Mouse (Mus musculus) kidney, embryonic 14.5 days (tissue): ENCODE measurements at regions not wholly inside any gene's neighbourhood (a gene's known extent, or its start where the extent isn't known, plus 50 kb on each side); places are given as distances from the start of the nearest gene placed in this dataset.

Experiments used
- ATAC-seq: fragments of 200-750 bp; cut with Nextera tagmentation; 2 replicates; pipeline ENCODE4 v1.8.0; 2017; ENCODE audit warnings: moderate number of reproducible peaks, mild to moderate bottlenecking, moderate TSS enrichment, moderate library complexity; ENCODE audit not compliant: low FRiP score, low TSS enrichment
- H3K27ac ChIP-seq: fragments of 300-500 bp; sonication (generic); 2 replicates; pipeline ENCODE4 v1.5.1; 2014; ENCODE audit warnings: low read depth, mild to moderate bottlenecking, low read length, moderate library complexity, mixed read lengths
- H3K27me3 ChIP-seq: fragments of 300-500 bp; sonication (generic); 2 replicates; pipeline ENCODE4 v1.6.1; 2014; ENCODE audit warnings: mild to moderate bottlenecking, low read length; ENCODE audit not compliant: control insufficient read depth, insufficient read depth
- H3K36me3 ChIP-seq: fragments of 300-500 bp; sonication (generic); 2 replicates; pipeline ENCODE4 v1.6.1; 2014; ENCODE audit warnings: low read length, mixed read lengths; ENCODE audit not compliant: control insufficient read depth, insufficient read depth
- H3K4me1 ChIP-seq: fragments of 300-500 bp; sonication (generic); 2 replicates; pipeline ENCODE4 v1.6.1; 2014; ENCODE audit warnings: low read length, mixed read lengths; ENCODE audit not compliant: control insufficient read depth, insufficient read depth
- H3K4me2 ChIP-seq: fragments of 300-500 bp; sonication (generic); replicated peaks from 2 replicates; pipeline ENCODE4 v1.6.1; 2014; ENCODE audit warnings: low read depth, mild to moderate bottlenecking, low read length
- H3K4me3 ChIP-seq: fragments of 300-500 bp; sonication (generic); 2 replicates; pipeline ENCODE4 v1.5.1; 2014; ENCODE audit warnings: mild to moderate bottlenecking, low read length
- H3K9ac ChIP-seq: fragments of 300-500 bp; sonication (generic); 2 replicates; pipeline ENCODE4 v1.6.1; 2014; ENCODE audit warnings: low read depth, mild to moderate bottlenecking, low read length, moderate library complexity
- H3K9me3 ChIP-seq: fragments of 300-500 bp; sonication (generic); 2 replicates; pipeline ENCODE4 v1.6.1; 2016; ENCODE audit warnings: low read length; ENCODE audit not compliant: control insufficient read depth
- WGBS: fragments of 180-500 bp; shearing (Covaris S2); extraction: QIAGEN DNeasy Blood & Tissue Kit; methylation state at CpG from one replicate; pipeline ENCODE4 v1.1.7; 2014; 5-methylcytosine and 5-hydroxymethylcytosine counted together

- Histone ChIP-seq H3K9ac (no peak overlapping the region), H3K4me1 (no peaks in the 10 kb centered on the region; the same call in 1 of the 2 replicates), H3K27me3 (peaks cover 32% of the 10 kb centered on the region), H3K9me3 (no peaks in the 10 kb centered on the region), H3K4me3 (no peak overlapping the region), H3K27ac (no peak overlapping the region), H3K36me3 (no peaks in the 10 kb centered on the region), H3K4me2 (no peak overlapping the region)
- WGBS: 6% methylated on average over 2 of the region's 2 CpGs
- ATAC-seq: no peak
Observed at GRCm38 (mm10) chr7:49704635-49705034, 54.3 kb upstream of the Htatip2 start.

- no peaks in the 10 kb centered on the region for H3K9me3 ChIP-seq
- peaks cover 40% of the 10 kb centered on the region for H3K27me3 ChIP-seq
- H3K4me1 ChIP-seq: no peaks in the 10 kb centered on the region; the same call in 1 of the 2 replicates
- 12% methylated on average over 8 of the region's 8 CpGs for WGBS
- no peaks in the 10 kb centered on the region for H3K36me3 ChIP-seq
- H3K4me2 ChIP-seq: no peak overlapping the region
- no peak overlapping the region for H3K9ac ChIP-seq
- ATAC-seq: no peak
- no peak overlapping the region for H3K27ac ChIP-seq
- H3K4me3 ChIP-seq: no peak overlapping the region
Observed at GRCm38 (mm10) chr7:49700734-49701133, 58.2 kb upstream of the Htatip2 start.

- no peak overlapping the region for H3K27ac ChIP-seq
- no peak for ATAC-seq
- H3K4me3 ChIP-seq: no peak overlapping the region
- no peak overlapping the region for H3K4me2 ChIP-seq
- H3K9ac ChIP-seq: no peak overlapping the region
- no peaks in the 10 kb centered on the region; the same call in 1 of the 2 replicates for H3K4me1 ChIP-seq
- no peaks in the 10 kb centered on the region for H3K36me3 ChIP-seq
- 88% methylated on average over 15 of the region's 15 CpGs for WGBS
- peaks cover 40% of the 10 kb centered on the region for H3K27me3 ChIP-seq
- H3K9me3 ChIP-seq: no peaks in the 10 kb centered on the region
Observed at GRCm38 (mm10) chr7:49700024-49700390, 58.9 kb upstream of the Htatip2 start.

GRCm38 (mm10) chr7:49699107-49700023 is 59.5 kb upstream of the Htatip2 start:
- Histone ChIP-seq H3K9ac (no peak overlapping the region), H3K27ac (no peak overlapping the region), H3K27me3 (peaks cover 36% of the 10 kb centered on the region), H3K36me3 (no peaks in the 10 kb centered on the region), H3K9me3 (no peaks in the 10 kb centered on the region), H3K4me3 (no peak overlapping the region), H3K4me2 (no peak overlapping the region), H3K4me1 (no peaks in the 10 kb centered on the region; the same call in 1 of the 2 replicates)
- 42% methylated on average over 13 of the region's 13 CpGs for WGBS
- ATAC-seq: no peak

- no peak overlapping the region for H3K27ac ChIP-seq
- H3K4me1 ChIP-seq: no peaks in the 10 kb centered on the region; the same call in 1 of the 2 replicates
- no peak overlapping the region for H3K4me2 ChIP-seq
- 34% methylated on average over 6 of the region's 6 CpGs for WGBS
- no peak overlapping the region for H3K9ac ChIP-seq
- ATAC-seq: no peak
- H3K27me3 ChIP-seq: peaks cover 20% of the 10 kb centered on the region
- H3K36me3 ChIP-seq: no peaks in the 10 kb centered on the region
- no peak overlapping the region for H3K4me3 ChIP-seq
- H3K9me3 ChIP-seq: no peaks in the 10 kb centered on the region
Observed at GRCm38 (mm10) chr7:49696228-49696627, 59.6 kb upstream of the Dbx1 start.

- Histone ChIP-seq H3K9ac (no peak overlapping the region), H3K36me3 (no peaks in the 10 kb centered on the region), H3K27me3 (peaks cover 46% of the 10 kb centered on the region), H3K27ac (no peak overlapping the region), H3K4me3 (no peak overlapping the region), H3K4me1 (no peaks in the 10 kb centered on the region), H3K4me2 (no peak overlapping the region), H3K9me3 (no peaks in the 10 kb centered on the region)
- 41% methylated on average over 6 of the region's 6 CpGs for WGBS
- ATAC-seq: no peak
Observed at GRCm38 (mm10) chr7:49689546-49689945, 52.9 kb upstream of the Dbx1 start.

- no peak overlapping the region for H3K9ac ChIP-seq
- no peak overlapping the region for H3K27ac ChIP-seq
- WGBS: 5% methylated on average over 10 of the region's 10 CpGs
- H3K4me1 ChIP-seq: no peaks in the 10 kb centered on the region
- ATAC-seq: no peak
- H3K4me2 ChIP-seq: no peak overlapping the region
- peaks cover 52% of the 10 kb centered on the region for H3K27me3 ChIP-seq
- H3K4me3 ChIP-seq: no peak overlapping the region
- no peaks in the 10 kb centered on the region for H3K36me3 ChIP-seq
- H3K9me3 ChIP-seq: no peaks in the 10 kb centered on the region
Observed at GRCm38 (mm10) chr7:49688521-49689399, 52.1 kb upstream of the Dbx1 start.

- no peak overlapping the region for H3K4me3 ChIP-seq
- no peak overlapping the region for H3K9ac ChIP-seq
- H3K4me2 ChIP-seq: no peak overlapping the region
- no peaks in the 10 kb centered on the region for H3K9me3 ChIP-seq
- H3K4me1 ChIP-seq: no peaks in the 10 kb centered on the region
- H3K36me3 ChIP-seq: no peaks in the 10 kb centered on the region
- peaks cover 58% of the 10 kb centered on the region for H3K27me3 ChIP-seq
- no peak overlapping the region for H3K27ac ChIP-seq
- ATAC-seq: 0 out of 2 replicates have a peak, but pooled peaks have one; percentile 35
- WGBS: 19% methylated on average over 10 of the region's 10 CpGs
Observed at GRCm38 (mm10) chr7:49687658-49688376, 51.2 kb upstream of the Dbx1 start.
